In the genomic region with DNA sequence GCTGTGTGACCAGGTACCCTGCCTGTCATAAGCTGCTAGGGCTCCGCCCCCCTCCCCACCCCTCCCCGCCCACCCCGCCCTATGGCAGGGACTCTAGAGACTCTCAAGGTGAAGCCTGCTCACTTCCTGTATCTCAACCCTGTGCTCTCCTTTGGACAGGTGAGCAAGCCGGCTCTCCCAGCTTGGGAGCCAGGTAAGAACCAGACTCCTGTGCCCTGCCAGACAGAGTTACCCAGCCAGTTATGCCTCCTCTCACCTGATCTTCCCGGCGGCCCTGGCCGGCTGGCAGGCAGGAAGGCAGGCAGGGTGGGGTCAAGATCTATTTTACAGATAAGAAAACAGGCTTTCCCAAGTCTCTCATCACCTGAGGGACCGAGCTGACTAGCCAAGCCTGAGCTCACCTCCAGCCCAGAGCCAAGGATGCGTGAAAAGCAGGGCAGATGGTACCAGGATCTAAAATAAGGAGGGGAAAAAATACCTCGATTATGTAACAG, we compare ENCODE assay signal across 8 mouse cellular contexts. TPM values are rescaled to one million over a fixed set of nuclear protein-coding genes. Genes with fewer than 3 reads are reported as not detected.
DNase-seq lines count a peak whose midpoint lies in the region; ATAC-seq lines count a peak whose summit lies in the region.

No protein-coding gene starts in this region.

- WGBS in forebrain, embryonic 16.5 days: 38% methylated on average over 10 of the region's 10 CpGs

- H3K4me1 ChIP-seq in forebrain, embryonic 16.5 days (replicated peaks; ENCODE audit: control insufficient read depth, insufficient read depth, low read length): peaks cover 17% of the 10 kb centered on the region

- peak; percentile 29 for DNase-seq in ovary, adult 18-20 months (ENCODE audit: low spot score)
- DNase-seq in ovary, postnatal 10 days (ENCODE audit: low spot score): no peak
- peak; percentile 86 for DNase-seq in fat pad, adult 2 months (ENCODE audit: extremely low read depth, low read depth, low spot score)
- DNase-seq in liver: peak; percentile 47
- DNase-seq in telencephalon, adult 2 months (ENCODE audit: low read depth, low spot score): peak; percentile 64
- DNase-seq in gastrocnemius, adult 8-10 months (ENCODE audit: low spot score in 2 of 2): no peak
- DNase-seq in adipocyte (ENCODE audit: low spot score): no peak

- no peak for ATAC-seq in forebrain, embryonic 16.5 days

- H3K36me3 ChIP-seq in forebrain, embryonic 16.5 days (ENCODE audit: control insufficient read depth, insufficient read depth): peaks cover 9% of the 10 kb centered on the region

- H3K9ac ChIP-seq in forebrain, embryonic 16.5 days (replicated peaks; ENCODE audit: low read depth, low read length): no peak overlapping the region

- H3K27me3 ChIP-seq in forebrain, embryonic 16.5 days (replicated peaks; ENCODE audit: control insufficient read depth, insufficient read depth, low read length): no peaks in the 10 kb centered on the region

- no peak overlapping the region for H3K27ac ChIP-seq in forebrain, embryonic 16.5 days (ENCODE audit: low read length)

- H3K4me2 ChIP-seq in forebrain, embryonic 16.5 days (ENCODE audit: low read length): no peak overlapping the region

- no peaks in the 10 kb centered on the region for H3K9me3 ChIP-seq in forebrain, embryonic 16.5 days (ENCODE audit: control insufficient read depth, low read length)

- H3K4me3 ChIP-seq in forebrain, embryonic 16.5 days (replicated peaks; ENCODE audit: low read length): no peak overlapping the region

RNA-seq across cellular contexts. Expression of a gene that starts 37.9 kb away (rescaled TPM):
- 10 to 100 TPM; 59.5 to 93.6 (median 76.7) TPM for total RNA-seq in gastrocnemius, adult 8-10 months (2022)
- 152 and 155 TPM in 2 replicates for polyA plus RNA-seq in forebrain, embryonic 16.5 days (2015; fragmentation: Nextera tagmentation; extraction: Ambion mirVana)

Comparison
In these comparisons a context has a peak if more than half of its experiments do, and no peak if none do; other contexts are left out.
1. DNase-seq: peak in ovary, adult 18-20 months (single experiment), fat pad, adult 2 months (single experiment), liver (single experiment) and telencephalon, adult 2 months (single experiment); none in ovary, postnatal 10 days (single experiment), gastrocnemius, adult 8-10 months (0 of 2) and adipocyte (single experiment).